1 mouse cellular context compared by ENCODE assay signal in genomic region chr11:75461743-75462252, GRCm38 (mm10).
TF ChIP-seq lines count a peak whose summit lies in the region.

No protein-coding gene starts in this region.

TF ChIP-seq in CH12.LX, 34 proteins besides CTCF, POLR2A, EP300 and RAD21:
- 0 out of 2 replicates have a peak, but pooled peaks have one; percentile 36 for TF ChIP-seq CHD1 (IDR thresholded peaks at IDR 0.05; ENCODE audit: low read depth, low read length)
- no peak for TF ChIP-seq ETS1 (conservative IDR thresholded peaks at IDR 0.05; ENCODE audit: low read depth, low read length)
